Mouse (Mus musculus): ENCODE measurements around the gene Cchcr1. TPM values are rescaled to one million over a fixed set of nuclear protein-coding genes. Genes with fewer than 3 reads are reported as not detected.

Cchcr1 gene
- total RNA-seq, 2 experiments from 2014 or later, result 1.4 to 2.8 TPM

DNA sequence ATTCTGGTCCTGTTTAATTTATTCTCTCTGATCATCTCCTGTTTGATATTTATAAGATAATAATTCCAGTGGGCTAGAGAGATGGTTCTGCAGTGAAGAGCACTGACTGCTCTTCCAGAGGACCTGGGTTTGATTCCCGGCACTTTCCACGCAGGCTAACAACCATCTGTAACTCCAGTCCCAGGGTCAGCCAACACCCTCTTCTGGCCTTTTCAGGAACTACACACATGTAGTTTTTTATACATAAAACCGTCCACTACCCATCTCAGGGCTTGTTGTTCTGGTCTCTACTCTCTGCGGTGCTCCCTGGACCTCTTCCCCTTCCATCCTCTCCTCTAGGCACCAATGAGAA, 33.2 kb downstream of the Cchcr1 start:
- intact Hi-C loops (cut with DNase I), result no loop called here
- DNase-seq, result no peak

DNA sequence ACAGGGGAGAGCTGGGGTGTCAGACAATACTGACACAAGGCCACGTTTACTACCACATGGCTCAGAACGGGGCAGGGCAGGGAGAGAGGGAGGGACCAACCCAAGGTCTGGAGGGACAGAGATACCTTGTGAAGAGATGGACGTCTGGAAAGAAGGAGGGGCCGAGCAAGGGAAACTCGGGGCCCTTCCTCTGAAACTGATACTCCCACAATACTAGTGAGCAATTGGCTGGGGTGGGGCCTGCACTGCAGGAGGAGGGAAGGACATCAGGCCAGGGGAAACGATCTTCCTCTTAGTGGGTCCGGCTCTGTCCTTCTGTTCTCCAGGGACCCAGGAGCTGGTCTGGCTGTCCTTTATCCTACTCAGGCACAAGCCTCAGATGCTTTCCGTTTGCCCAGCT, 34.0 kb downstream of the Cchcr1 start:
- intact Hi-C loops (cut with DNase I), result no loop called here

DNA sequence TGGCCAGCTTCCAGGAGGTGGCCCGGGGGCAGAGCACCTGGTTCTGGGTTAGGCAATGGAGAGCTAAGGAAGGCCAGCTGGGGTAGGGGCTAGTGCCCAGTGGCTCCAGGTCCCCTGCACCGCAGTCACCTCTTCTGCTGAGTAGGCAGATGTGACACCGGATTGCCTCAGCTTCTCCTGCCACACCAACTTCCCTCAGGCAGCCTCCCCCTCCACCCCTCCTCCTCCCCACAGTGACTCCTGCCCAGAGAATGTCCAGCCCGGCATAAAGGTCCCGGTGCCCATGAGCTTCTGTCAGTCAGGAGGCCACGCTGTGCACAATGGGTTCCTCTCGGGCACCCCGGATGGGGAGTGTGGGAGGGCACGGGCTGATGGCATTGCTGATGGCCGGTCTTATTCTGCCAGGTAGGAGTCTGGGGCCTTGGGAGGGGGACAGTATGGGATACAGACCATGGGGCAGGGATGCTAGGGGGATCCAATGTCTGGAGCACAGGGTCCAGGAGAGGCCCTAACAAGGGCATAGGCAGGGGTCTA, 35.0 kb downstream of the Cchcr1 start, which contains the start of gene Cdsn:
Gene Cdsn (plus strand): TSS at position 248 of the 534 bp plus-strand sequence.
- intact Hi-C loops (cut with DNase I), result no loop called here
- DNase-seq, result no peak

More for the DNA sequence above, 34.0 kb downstream of the Cchcr1 start:
- no peak for DNase-seq

DNA sequence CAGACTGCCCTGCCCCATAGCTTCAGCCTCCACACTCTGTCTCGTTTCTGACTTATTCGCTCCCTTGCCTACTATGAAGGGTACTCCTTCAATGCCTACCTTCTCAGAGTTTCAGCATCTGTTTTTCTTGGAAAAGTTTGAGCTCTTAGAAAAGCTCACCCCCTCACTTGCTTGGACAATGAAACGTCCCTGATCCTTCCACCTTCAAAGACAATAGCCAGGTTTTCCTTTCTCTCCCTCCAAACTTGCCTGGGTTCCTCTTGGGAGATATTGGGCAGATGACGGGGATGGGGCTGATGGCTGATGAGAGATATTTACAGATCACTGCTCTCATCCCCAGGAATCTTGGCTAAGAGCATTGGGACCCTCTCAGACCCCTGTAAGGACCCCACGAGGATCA, 37.4 kb downstream of the Cchcr1 start:
- intact Hi-C loops (cut with DNase I), result no loop called here

DNA sequence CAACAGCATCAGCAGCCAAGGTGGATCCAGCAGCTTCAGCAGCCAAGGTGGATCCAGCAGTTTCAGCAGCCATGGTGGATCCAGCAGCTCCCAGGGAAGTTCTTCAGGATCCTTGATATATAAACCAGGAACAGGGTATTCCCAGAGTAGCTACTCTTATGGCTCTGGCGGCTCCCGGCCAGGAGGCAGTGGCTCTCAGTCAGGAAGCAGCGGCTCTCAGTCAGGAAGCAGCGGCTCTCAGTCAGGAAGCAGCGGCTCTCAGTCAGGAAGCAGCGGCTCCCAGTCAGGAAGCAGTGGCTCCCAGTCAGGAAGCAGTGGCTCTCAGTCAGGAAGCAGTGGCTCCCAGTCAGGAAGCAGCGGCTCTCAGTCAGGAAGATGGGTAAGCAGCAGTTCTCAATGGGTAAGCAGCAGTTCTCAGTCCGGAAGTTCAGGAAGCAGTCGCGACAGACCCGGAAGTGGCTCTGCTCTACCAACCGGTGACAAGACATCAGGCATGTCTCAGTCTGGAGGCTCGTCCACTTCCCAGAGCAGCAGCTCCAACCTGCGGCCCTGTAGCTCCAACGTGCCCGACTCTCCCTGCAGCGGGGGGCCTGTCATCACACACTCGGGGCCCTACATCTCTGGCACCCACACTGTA, 38.0 kb downstream of the Cchcr1 start:
- intact Hi-C loops (cut with DNase I), result no loop called here

More for the DNA sequence above, 37.4 kb downstream of the Cchcr1 start:
- DNase-seq, result no peak

DNA sequence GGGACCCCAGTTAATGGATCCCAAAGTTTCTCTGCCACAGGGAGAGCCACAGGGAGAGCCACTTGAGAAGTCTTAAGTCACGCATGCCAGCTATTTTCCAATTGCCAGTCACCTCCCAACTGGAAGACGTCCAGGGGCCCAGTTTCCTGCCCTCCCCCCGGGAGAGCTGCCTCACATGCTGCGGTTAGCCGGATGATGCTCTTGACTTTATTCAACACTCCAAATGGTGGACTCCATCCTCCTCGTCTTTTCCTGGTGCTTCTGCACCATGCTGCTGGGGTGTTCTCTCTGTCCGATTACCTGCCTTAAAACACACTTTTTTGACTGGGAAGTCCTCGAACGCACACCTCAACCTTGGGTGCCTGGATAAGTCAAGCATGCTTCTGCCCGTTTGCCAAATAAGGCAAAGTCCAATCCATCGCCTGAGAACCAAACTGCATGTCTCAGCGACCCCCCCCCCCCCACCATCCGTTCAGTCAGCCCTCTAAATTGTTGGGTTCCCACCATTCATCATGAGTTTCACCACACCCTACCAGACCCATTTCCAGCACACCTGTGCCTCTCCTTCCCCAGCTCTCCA, 39.4 kb downstream of the Cchcr1 start:
- DNase-seq, result no peak
- intact Hi-C loops (cut with DNase I), result no loop called here

More for the DNA sequence above, 38.0 kb downstream of the Cchcr1 start:
- DNase-seq, result no peak

DNA sequence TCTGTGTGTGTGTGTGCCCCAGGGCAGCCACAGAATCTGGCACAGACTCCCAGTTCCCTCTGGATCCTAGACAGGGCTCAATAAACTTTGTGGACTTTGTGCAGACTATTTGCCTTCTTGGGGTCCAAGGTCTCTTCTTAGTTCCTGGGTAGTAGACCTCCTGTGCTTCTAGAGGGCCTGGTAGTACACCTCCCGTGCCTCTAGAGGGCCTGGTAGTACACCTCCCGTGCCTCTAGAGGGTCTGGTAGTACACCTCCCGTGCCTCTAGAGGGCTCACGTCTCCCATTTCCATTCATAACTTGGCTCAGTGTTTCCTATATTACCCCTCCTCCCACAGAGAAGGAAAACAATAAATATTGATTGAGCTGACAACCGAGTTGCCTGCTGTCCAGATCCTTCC, 39.9 kb downstream of the Cchcr1 start:
- no peak for DNase-seq
- intact Hi-C loops (cut with DNase I), result no loop called here

DNA sequence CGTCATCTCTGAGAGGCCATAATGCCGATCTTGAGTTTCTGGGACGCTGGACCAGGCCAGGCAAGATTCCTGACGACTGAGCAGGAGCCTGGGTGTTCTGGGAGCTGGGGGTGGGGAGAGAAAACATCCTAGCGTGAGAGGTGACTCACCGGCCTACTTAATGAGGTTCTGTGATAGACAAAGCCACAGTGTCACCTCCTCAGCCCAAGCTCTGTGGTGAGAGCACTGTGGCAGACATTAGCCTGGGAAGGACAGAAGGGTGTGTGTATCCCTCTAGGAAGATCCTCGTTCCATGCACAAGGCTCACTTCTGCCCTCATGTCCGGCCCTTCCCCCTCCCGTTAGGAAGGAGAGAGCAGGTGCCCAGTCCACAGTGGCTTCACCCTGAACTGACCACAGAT, 40.5 kb downstream of the Cchcr1 start:
- intact Hi-C loops (cut with DNase I), result no loop called here
- DNase-seq, result no peak

DNA sequence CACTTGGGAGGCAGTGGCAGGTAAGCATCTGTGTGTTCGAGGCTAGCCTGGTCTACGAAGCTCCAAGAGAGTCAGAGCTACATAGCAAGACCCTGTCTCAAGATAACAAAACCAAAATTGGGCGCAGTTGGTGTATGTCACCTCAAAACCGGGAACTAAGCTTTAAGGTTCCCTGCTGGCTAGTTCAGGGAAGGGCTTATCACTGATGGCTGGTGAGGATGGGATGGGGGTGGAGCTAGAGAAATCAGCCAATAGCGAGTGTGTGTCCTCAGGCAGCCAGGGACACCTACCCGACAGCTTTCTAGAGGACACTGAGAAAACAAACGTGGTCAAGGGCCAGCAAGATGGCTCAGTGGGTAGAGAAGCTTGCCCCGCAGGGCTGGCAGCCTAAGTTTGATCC, 41.3 kb downstream of the Cchcr1 start:
- intact Hi-C loops (cut with DNase I), result no loop called here
- DNase-seq, result no peak

DNA sequence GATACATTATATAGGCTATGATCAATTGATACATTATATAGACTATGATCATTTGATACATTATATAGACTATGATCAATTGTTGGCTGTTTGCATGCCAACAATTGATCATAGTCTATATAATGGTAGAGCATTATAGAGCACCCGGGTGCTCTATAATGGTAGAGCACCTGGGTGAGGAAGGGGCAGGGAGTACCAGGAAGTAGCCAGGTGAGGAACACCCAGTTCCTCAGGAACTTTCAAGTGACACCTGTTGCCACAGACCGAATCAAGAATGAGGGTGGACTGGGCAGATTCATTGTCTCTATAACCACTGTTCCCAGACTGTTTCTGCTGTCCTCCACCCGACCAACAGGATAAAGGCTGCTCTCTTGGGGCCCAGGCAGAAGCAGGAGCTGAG, 50.2 kb downstream of the Cchcr1 start, which contains the start of gene 2300002M23Rik:
Gene 2300002M23Rik (plus strand): TSS at position 301 of the 400 bp plus-strand sequence.
- DNase-seq, result no peak
- intact Hi-C loops (cut with DNase I), result no loop called here

DNA sequence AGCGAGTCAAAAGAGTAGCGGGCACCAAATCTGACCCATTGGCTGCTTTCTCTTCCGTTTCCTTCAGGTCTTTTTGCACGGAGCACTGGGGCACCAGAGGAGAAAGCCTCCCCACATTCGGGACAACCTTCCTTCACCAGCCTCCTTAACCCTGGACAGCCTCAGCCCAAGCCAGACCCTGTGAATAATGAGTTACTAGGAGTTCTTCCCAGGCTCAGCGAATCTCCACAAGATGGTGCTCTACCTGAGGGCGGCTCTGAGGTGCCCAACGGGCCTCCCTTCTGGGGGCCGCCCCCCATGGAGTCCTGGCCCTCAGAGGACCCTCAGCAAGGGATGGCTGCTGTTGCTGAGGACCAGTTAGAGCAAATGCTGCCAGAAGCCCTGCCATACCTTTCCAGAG, 50.9 kb downstream of the Cchcr1 start:
- DNase-seq, result no peak
- intact Hi-C loops (cut with DNase I), result no loop called here

DNA sequence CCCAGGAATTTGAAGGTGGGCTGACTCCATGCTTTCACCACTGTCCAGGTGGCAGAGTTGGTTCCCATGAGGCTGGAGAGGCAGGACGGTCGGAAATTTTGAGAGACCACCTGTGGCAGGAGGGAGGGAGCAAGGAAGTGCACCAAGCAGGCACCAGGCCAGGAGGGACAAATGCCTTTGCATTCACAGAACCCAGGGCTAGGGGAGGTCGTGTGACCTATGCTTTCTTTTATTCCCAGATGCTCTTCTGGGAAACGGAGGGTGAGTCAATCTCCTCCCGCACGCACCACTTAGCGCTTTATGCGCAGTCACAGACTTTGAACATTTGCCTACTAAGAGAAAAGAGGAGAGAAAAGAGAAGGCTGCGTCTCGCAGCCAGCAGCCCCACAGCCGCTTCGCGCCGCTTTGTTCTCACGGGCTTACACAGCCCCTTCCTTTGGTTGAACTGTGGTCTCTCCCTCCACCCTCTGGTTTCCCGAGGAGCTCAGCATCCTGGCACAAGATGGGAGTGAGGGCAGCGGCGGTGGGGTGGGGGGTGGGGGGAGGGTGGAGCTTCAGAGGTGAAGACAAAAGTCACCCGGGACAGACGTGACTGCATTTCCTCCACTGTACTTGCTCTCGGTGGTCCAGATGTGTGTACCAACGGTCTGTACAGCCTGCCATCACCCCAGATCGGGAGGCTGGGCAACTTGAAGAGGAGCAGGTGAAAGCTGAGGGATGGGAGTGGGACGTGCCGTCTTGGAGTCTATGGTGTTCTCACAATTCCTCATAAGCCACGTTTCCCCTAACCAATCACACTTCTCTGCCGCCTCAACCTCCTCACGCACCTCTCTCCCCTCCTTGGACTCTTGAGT, 52.4 kb downstream of the Cchcr1 start:
- no peak for DNase-seq
- intact Hi-C loops (cut with DNase I), result no loop called here

DNA sequence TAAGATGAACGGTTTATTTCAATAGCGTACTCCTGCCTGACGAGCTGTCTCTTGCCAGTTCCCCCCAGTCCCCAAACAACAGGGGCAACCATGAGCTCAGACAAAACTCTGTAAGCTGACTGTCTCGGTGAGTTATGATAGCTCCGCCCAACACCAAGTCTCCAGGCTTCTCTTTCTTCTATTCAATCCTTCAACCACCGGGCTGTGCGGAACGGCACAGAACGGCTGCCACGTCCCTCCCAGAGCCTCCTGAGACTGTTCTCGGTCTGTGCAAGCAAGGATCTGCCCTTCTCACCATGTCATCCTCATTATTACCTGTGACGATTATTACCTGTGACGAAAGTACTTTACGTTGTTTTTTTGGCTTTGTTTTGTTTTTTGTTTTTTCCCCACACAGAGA, 53.9 kb downstream of the Cchcr1 start:
- intact Hi-C loops (cut with DNase I), result no loop called here
- no peak for DNase-seq

DNA sequence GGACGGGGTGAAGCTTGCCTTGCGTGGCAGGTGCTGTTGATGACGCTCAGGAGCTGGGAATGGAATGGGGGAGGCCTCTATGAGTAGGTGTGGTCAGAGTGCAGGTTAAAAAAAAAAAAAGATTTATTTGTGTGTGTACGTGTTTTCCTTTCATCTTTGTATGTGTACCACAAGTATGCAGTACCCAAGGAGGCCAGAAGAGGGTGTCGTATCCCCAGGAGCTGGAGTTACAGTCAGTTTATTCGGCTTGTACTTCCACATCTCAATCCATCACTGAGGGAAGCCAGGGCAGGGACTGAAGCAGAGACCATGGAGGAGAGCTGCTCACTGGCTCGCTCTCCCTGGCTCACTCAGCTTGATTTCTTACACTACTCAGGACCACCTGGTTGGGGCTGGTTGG, 54.6 kb downstream of the Cchcr1 start:
- intact Hi-C loops (cut with DNase I), result no loop called here
- DNase-seq, result no peak

DNA sequence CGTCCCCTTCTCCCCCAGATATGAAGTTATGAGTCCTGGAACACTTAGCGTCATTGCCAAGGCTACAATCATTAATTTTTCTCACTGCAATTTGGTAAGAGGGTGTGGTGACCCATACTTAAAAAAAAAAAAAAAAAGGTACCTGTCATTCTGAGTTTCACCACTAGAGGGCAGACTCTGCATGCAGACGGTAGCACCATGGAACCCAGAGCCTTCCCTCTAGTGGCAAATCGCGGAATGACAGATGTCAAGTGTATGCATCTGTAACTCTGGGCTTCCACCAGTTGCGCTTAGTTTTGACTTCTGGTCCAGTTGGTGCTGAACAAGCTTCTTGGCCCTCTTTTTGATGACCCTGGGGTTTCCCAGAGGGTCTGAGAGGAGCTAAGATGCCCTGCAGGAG, 61.3 kb downstream of the Cchcr1 start:
- DNase-seq, result peak; percentile 44 to 71
- intact Hi-C loops (cut with DNase I), result no loop called here

Other genes starting within 250 kb of the Cchcr1 start
- gene H2-Q1, start 196.7 kb upstream of the Cchcr1 start, total RNA-seq (2021), result under 1 TPM; 0.38 to 0.47 TPM
- under 1 TPM; 0.20 to 0.77 TPM for gene H2-Q2, start 174.9 kb upstream of the Cchcr1 start, total RNA-seq (2021)
- gene H2-Q4, start 137.5 kb upstream of the Cchcr1 start, total RNA-seq (2021), result 1 to 10 TPM; 3.6 to 4.0 TPM
- gene H2-Q6, start 92.2 kb upstream of the Cchcr1 start, total RNA-seq (2021), result under 1 TPM; 0.17 to 0.26 TPM
- under 1 TPM; 0.33 to 0.62 TPM for gene H2-Q7, start 77.9 kb upstream of the Cchcr1 start, total RNA-seq (2021)
- gene H2-Q10, start 47.0 kb upstream of the Cchcr1 start, total RNA-seq (2021), result under 1 TPM; 0.10 to 0.13 TPM
- not detected for gene Pou5f1, start 11.1 kb upstream of the Cchcr1 start, total RNA-seq (2021)
- gene Tcf19, start 276 bp upstream of the Cchcr1 start, total RNA-seq (2021), result 1 to 10 TPM; 1.5 to 2.0 TPM
- gene Psors1c2, start 16.1 kb downstream of the Cchcr1 start, total RNA-seq (2021), result not detected
- not detected for gene Cdsn, start 35.0 kb downstream of the Cchcr1 start, total RNA-seq (2021)
- not detected for gene 2300002M23Rik, start 50.4 kb downstream of the Cchcr1 start, total RNA-seq (2021)
- gene Sfta2, start 84.4 kb downstream of the Cchcr1 start, total RNA-seq (2021), result not detected
- gene Gm9573, start 109.5 kb downstream of the Cchcr1 start, total RNA-seq (2021), result not detected
- not detected for gene Mucl3, start 126.6 kb downstream of the Cchcr1 start, total RNA-seq (2021)
- gene Vars2, start 150.5 kb downstream of the Cchcr1 start, total RNA-seq (2021), result 10 to 100 TPM; 12.5 to 12.9 TPM
- gene Gtf2h4, start 156.6 kb downstream of the Cchcr1 start, total RNA-seq (2021), result 10 to 100 TPM; 15.3 to 19.0 TPM
- 10 to 100 TPM; 12.7 to 15.0 TPM for gene Ddr1, start 187.5 kb downstream of the Cchcr1 start, total RNA-seq (2021)